Mouse (Mus musculus) midbrain, embryonic 10.5 days (tissue): Measurements from ENCODE around the gene Rps27l. TPM values are rescaled to one million over a fixed set of nuclear protein-coding genes. Genes with fewer than 3 reads are reported as not detected.

Experiments
- DNase-seq: peaks from one replicate; pipeline ENCODE4 v3.0.0-alpha.2; 2017; ENCODE audit warnings: low spot score
- H3K27ac ChIP-seq: fragments of 300-500 bp; sonication (generic); replicated peaks from 2 replicates; pipeline ENCODE4 v1.5.1; 2016; ENCODE audit warnings: mild to moderate bottlenecking
- H3K27me3 ChIP-seq: fragments of 300-500 bp; sonication (generic); 2 replicates; pipeline ENCODE4 v1.6.1; 2016; ENCODE audit warnings: low read depth, mild to moderate bottlenecking; ENCODE audit not compliant: poor library complexity, severe bottlenecking
- H3K36me3 ChIP-seq: fragments of 300-500 bp; sonication (generic); 2 replicates; pipeline ENCODE4 v1.6.1; 2016; ENCODE audit warnings: mild to moderate bottlenecking, moderate library complexity
- H3K4me1 ChIP-seq: fragments of 300-500 bp; sonication (generic); 2 replicates; pipeline ENCODE4 v1.6.1; 2016
- H3K4me3 ChIP-seq: fragments of 300-500 bp; sonication (generic); 2 replicates; pipeline ENCODE4 v1.5.1; 2016; ENCODE audit warnings: mild to moderate bottlenecking, moderate library complexity
- H3K9me3 ChIP-seq: fragments of 300-500 bp; sonication (generic); replicated peaks from 2 replicates; pipeline ENCODE4 v1.6.1; 2016; ENCODE audit warnings: mild to moderate bottlenecking
- WGBS: fragments of 180-500 bp; shearing (Covaris S2); methylation state at CpG from one replicate; pipeline ENCODE4 v1.1.7; 2016; 5-methylcytosine and 5-hydroxymethylcytosine counted together
- polyA plus RNA-seq: library from polyadenylated mRNA; unstranded; fragments of >200 nt; fragmentation: Nextera tagmentation; extraction: Ambion mirVana; gene quantifications from 2 replicates; pipeline ENCODE4 v1.2.1, GENCODE M21; 2016

The Rps27l gene
- polyA plus RNA-seq, 1 experiment from 2014 or later, result 790 TPM

DNA sequence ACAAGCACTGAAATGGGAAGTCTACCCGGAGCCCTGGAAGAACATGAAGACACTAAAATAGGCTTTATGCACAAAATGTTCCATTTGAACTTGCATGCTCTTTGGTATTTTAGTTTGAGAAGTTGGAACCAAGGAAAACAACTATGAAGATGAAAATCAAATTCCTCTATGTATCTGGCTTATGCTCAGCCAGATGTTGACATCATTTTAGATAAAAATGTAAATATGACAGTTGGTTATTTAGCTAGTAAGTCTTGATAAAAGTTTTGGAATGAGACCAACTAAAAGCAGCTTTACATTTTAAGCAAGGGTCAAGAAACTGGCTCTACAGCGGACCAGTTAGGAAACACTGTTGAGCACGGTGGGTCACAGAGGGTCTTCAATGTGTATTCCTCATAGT is 31.3 kb upstream of the Rps27l start:
- Histone ChIP-seq H3K9me3 (no peaks in the 10 kb centered on the region), H3K4me3 (no peak overlapping the region), H3K27ac (no peak overlapping the region), H3K27me3 (no peaks in the 10 kb centered on the region), H3K4me1 (peaks cover 15% of the 10 kb centered on the region), H3K36me3 (peaks cover 13% of the 10 kb centered on the region; the same call in 1 of the 2 replicates)
- DNase-seq, result no peak
- 96% methylated on average over 3 of the region's 3 CpGs for WGBS

DNA sequence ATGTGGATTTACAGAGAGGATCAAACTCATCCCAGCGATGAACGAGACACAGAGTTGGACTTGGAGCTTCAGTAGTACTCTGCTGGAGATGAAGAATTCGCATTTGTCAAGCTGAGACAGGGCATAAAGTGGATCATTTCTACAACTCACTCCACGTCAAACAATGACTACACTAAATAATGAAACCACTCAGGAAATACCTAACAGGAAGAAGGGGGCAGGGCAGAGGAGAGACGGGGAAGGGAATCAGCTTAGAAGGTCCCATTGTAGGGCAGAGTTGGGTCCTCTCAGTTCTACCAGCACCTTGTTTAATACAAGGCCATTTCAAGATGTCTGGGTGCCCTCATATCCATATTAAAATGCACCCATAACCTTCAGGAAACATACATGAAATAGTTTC is 30.5 kb upstream of the Rps27l start:
- Histone ChIP-seq H3K4me3 (no peak overlapping the region), H3K27ac (no peak overlapping the region), H3K36me3 (peaks cover 13% of the 10 kb centered on the region; the same call in 1 of the 2 replicates), H3K27me3 (no peaks in the 10 kb centered on the region), H3K9me3 (no peaks in the 10 kb centered on the region), H3K4me1 (peaks cover 20% of the 10 kb centered on the region)
- 86% methylated on average over 5 of the region's 5 CpGs for WGBS
- no peak for DNase-seq

DNA sequence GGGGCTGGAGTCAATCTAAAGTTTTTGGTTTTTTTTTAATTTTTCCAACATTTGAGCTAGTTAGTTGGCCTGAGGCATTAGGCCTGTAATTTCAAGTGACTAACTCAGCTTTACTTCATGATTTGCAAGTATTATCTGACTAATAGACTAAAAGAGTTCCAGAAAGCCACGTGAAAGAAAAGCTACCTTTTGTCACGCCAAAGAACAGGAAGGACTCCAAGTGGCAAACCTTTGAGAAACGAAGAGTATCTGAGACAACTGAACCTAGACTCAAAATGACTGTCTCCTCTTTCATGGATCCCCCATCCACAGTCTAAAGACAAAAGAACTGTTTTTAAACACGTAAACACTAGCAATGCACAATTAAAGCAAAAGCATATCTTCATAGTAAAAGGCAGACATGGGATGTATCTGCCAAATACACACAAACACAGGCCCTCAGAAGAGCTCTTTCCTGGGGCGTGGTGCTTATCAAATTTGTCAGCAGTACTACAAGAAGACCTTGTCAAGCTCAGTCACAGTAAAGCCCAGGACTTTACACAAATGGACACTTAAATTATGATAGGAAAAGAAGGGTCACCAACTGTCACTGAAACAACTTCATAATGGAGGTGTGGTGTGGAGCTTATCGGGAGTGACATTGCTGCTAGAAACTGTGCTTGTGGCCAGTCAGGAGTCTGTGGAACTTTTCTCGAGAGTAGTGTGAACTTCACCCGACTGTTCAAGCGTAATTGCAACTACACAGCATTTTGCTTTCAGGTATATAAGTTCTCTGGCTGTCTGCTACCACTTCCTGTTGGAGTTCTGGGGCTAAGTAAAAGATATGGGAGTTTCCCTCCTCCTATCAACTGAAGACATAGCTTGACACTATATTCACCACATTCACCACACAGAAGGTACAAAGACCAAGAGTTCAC is 29.8 kb upstream of the Rps27l start:
- no peak for DNase-seq
- H3K4me1 ChIP-seq, result peaks cover 26% of the 10 kb centered on the region
- WGBS, result 85% methylated on average over 9 of the region's 9 CpGs

DNA sequence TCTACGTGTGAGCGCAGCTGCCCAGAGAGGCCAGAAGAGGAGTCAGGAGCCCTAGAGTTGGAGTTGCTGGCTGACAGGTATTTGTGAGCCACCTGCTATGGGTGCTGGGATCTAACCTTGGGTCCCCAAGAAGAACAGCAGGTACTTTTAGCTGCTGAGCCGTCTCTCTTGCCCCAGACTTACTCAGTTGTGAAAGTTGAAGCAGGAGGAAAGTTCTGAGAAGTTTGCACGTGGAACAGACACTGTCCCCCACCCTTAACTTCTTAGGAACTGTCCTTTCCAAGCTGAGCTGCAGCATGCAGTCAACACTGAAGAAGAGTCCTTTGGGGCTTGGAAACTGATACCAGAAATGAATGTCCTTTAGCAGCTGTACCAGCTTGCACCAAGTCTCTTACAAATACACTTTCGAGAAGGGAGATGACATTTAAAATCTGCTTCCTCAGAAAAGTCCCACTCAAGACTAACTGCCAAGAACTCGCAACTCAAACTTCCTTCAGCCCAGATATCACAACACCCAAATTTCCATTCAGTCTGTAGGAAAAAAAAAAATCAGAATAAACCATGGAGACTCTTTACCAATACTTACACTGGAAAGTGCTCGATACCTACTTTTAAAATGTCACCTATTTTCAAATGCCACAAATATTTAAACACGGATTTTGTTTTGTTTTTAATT is 28.5 kb upstream of the Rps27l start:
- peaks cover 10% of the 10 kb centered on the region; the same call in 1 of the 2 replicates for H3K27me3 ChIP-seq
- H3K36me3 ChIP-seq, result peaks cover 10% of the 10 kb centered on the region; the same call in 1 of the 2 replicates
- no peak overlapping the region for H3K4me3 ChIP-seq
- peaks cover 26% of the 10 kb centered on the region for H3K4me1 ChIP-seq
- no peak overlapping the region for H3K27ac ChIP-seq
- no peak for DNase-seq
- no peaks in the 10 kb centered on the region for H3K9me3 ChIP-seq
- 95% methylated on average over 8 of the region's 8 CpGs for WGBS

More for the DNA sequence above, 29.8 kb upstream of the Rps27l start:
- Histone ChIP-seq H3K27me3 (peaks cover 5% of the 10 kb centered on the region; the same call in 1 of the 2 replicates), H3K4me3 (no peak overlapping the region), H3K9me3 (no peaks in the 10 kb centered on the region), H3K27ac (no peak overlapping the region), H3K36me3 (peaks cover 10% of the 10 kb centered on the region; the same call in 1 of the 2 replicates)

DNA sequence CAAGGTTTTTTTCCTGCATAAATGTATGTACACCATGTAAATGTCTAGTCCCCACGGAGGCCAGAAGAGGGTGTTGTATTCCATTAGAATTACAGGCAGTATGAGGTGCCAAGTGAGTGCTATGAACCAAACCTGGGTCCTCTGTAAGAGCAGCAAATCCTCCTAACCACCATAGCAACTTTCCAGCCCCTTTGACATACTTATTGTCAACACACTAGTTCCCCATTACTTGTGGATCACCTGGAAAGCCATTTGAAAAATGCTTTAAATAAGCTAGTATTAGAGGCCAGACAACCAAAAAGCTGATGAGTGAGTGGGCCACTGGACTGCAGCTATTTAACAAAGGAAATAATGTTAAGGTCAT is 28.0 kb upstream of the Rps27l start:
- Histone ChIP-seq H3K27ac (no peak overlapping the region), H3K27me3 (peaks cover 10% of the 10 kb centered on the region; the same call in 1 of the 2 replicates), H3K4me1 (peaks cover 26% of the 10 kb centered on the region), H3K4me3 (no peak overlapping the region), H3K36me3 (peaks cover 9% of the 10 kb centered on the region; the same call in 1 of the 2 replicates), H3K9me3 (no peaks in the 10 kb centered on the region)
- DNase-seq, result no peak
- 78% methylated on average over 1 of the region's 1 CpGs for WGBS

DNA sequence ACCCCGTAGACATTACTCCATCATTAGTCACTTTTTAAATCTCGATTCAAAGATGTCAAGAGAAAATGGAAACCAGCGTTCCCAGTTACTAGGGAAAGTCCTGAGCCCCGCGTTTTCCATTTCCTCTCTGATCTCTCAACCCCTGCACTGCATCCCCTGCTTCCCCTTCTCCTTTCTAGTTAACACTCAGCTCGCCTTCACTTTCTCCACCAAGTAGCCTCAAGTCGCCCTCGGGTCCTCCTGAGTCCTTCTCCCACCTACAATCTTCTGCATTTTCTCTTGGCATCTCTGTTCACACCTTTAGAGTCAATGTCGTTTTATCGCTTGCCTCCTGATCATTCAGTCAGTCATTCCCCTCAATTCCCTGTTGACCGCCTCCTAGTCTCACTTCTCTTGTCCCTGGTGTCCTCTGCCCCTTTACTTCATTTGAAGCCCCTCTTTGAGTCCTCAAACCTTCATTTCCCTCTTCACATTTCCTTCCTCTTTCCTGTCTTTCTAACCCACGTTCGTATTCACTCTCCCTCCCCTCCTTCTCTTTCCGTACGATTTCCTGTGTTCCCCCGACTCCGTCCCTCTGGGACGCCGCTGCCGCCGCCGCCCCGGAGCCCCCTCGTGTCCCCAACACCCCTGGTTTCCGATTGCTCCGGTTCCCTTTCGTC is 27.1 kb upstream of the Rps27l start:
- WGBS, result 3% methylated on average over 27 of the region's 27 CpGs
- Histone ChIP-seq H3K4me1 (peaks cover 26% of the 10 kb centered on the region), H3K27ac (peak overlapping the region; percentile 95), H3K9me3 (no peaks in the 10 kb centered on the region), H3K36me3 (0 out of 2 replicates have a peak, but pooled peaks cover 4% of the 10 kb centered on the region), H3K4me3 (peak overlapping the region; percentile 79), H3K27me3 (peaks cover 10% of the 10 kb centered on the region; the same call in 1 of the 2 replicates)
- no peak for DNase-seq

DNA sequence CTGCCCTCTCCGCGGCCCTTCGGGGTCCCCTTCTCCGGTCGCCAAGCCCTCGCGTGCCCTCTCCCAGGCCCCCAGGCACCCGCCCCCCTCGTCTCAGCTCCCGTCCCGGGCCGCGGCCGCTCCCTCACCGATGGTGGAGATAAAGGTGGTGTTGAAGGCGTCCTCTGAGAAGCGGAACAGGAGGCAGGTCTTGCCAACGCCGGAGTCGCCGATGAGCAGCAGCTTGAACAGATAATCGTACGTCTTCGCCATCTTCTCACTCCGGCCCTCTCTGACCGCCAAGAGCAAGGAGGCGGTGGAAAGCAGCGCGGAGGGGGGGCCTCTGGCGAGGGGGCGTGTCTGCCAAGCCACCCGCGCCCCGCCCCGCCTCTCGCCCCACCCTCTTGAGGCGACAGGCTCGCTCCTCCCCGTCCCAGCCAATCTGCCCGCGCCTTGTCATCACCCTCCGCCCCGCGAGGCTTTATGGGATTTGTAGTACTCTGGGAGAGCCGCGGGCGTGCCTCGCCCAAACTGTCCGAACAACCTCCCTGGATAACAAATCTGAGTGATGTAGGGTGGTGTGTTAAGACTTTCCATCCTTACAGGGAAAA is 26.4 kb upstream of the Rps27l start, which contains the start of gene Rab8b:
TSS of gene Rab8b (minus strand) at position 306 of the 590 bp plus-strand sequence.
- Histone ChIP-seq H3K36me3 (0 out of 2 replicates have a peak, but pooled peaks cover 4% of the 10 kb centered on the region), H3K4me3 (peak within 1 kb of the TSS; percentile 79), H3K27ac (peak within 1 kb of the TSS; percentile 95), H3K27me3 (peaks cover 10% of the 10 kb centered on the region; the same call in 1 of the 2 replicates), H3K4me1 (peaks cover 26% of the 10 kb centered on the region), H3K9me3 (no peaks in the 10 kb centered on the region)
- under 1% methylated on average over 49 of the region's 49 CpGs for WGBS
- peak; percentile 99 for DNase-seq

DNA sequence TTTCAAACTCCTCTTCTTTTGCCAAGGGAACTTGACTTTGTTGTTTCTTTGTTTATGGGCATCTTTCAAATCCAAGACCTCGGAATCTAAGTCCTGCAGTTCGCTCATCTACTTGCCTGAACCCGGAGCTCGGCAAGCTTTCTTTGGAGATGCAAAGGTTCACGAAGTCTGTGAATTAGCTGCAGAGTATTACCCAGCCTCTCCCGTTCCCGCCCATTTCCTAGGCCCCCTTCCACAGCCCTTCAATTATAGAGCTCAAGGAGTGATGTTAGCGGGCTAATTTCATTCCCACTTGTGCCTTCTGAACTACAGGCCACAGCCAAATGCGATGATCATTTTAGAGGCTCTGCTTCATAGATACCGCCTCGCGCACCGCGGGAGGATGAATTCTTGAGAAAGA is 25.9 kb upstream of the Rps27l start:
- Histone ChIP-seq H3K27ac (peak overlapping the region; percentile 95), H3K4me1 (peaks cover 26% of the 10 kb centered on the region), H3K4me3 (peak overlapping the region; percentile 79), H3K9me3 (no peaks in the 10 kb centered on the region), H3K27me3 (peaks cover 10% of the 10 kb centered on the region; the same call in 1 of the 2 replicates), H3K36me3 (0 out of 2 replicates have a peak, but pooled peaks cover 4% of the 10 kb centered on the region)
- no peak for DNase-seq
- WGBS, result under 1% methylated on average over 14 of the region's 14 CpGs

DNA sequence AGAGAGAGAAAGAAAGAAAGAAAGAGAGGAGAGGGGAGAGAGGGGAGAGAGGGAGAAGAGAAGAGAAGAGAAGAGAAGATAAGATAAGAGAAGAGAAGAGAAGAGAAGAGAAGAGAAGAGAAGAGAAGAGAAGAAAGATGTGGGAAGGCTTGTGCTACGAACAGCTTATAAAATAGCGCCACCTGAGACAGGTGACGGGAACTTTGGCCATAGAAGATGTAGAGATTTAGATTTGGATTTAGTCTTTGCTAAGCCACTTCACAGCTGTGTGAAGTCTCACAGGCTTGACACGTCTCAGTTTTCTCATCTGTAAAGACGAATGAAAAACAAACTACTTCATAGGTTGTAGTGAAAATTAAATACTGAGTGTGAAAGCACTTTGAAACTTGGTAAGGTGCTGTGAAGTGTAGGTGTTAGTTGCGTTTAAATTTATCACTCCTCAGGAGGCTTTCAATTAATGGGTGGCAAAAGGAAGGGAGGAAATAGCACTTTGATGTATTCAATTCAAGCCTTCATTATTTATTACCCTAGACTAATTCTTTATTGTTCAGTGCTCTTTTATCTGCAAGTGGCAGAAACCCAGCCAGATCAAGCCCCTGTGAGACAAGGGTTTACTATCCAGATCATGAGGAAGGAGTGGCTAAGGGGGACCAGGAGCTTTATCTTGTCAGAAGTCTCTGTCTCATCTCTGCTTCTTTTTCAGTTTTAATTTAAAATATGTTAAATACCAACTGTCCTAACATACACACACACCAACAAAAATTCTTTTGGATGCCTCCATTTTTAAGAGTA is 25.2 kb upstream of the Rps27l start:
- Histone ChIP-seq H3K4me1 (peaks cover 26% of the 10 kb centered on the region), H3K9me3 (no peaks in the 10 kb centered on the region), H3K36me3 (0 out of 2 replicates have a peak, but pooled peaks cover 4% of the 10 kb centered on the region), H3K27ac (peak overlapping the region; percentile 95; the same call in 1 of the 2 replicates), H3K4me3 (peak overlapping the region; percentile 79), H3K27me3 (peaks cover 10% of the 10 kb centered on the region; the same call in 1 of the 2 replicates)
- 12% methylated on average over 6 of the region's 6 CpGs for WGBS
- DNase-seq, result no peak

DNA sequence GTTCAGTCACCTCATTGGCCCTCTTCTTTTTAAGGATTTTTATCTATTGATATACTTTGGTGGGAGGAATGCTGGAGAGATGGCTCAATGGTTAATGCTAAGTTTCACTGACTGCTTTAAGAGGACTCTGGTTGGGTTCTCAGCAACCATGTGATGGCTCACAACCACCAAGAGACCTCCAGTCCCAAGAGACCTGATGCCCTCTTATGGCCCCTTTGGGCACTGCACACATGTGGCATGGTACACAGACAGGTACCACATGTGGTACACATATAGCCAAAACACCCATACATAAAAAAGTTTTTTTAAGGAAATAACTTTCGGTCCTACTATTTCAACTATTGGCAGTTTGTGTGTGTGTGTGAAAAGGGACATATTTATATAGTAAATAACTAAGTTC is 23.8 kb upstream of the Rps27l start:
- H3K36me3 ChIP-seq, result no peaks in the 10 kb centered on the region
- peaks cover 26% of the 10 kb centered on the region for H3K4me1 ChIP-seq
- H3K4me3 ChIP-seq, result no peak overlapping the region
- peaks cover 10% of the 10 kb centered on the region; the same call in 1 of the 2 replicates for H3K27me3 ChIP-seq
- no peak for DNase-seq
- 90% methylated on average over 1 of the region's 1 CpGs for WGBS
- no peaks in the 10 kb centered on the region for H3K9me3 ChIP-seq
- no peak overlapping the region for H3K27ac ChIP-seq

DNA sequence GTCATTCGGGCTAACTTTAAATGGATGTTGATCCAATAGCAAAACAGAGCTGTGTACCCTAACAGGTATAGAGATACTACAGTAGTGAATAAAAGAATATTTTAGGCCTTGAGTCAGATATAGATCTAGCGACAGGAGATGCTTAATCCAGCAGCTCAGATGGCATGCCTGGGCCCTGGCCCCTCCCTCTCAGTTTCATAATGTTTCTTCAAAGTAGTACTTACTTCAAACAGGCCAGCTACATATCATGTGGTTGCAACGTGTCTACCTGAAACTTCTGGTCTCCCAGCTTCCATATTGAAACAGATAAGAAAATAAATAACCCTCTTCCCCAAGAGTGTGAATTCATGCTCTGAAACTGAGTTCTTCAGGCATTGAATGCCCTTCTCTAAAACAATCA is 20.0 kb upstream of the Rps27l start:
- 77% methylated on average over 3 of the region's 3 CpGs for WGBS
- Histone ChIP-seq H3K36me3 (no peaks in the 10 kb centered on the region), H3K9me3 (no peaks in the 10 kb centered on the region), H3K27ac (no peak overlapping the region), H3K4me3 (no peak overlapping the region), H3K4me1 (0 out of 2 replicates have a peak, but pooled peaks cover 1% of the 10 kb centered on the region), H3K27me3 (peaks cover 8% of the 10 kb centered on the region)
- no peak for DNase-seq
